Mouse (Mus musculus): Measurements from ENCODE around the gene Selenbp1.

GRCm38 (mm10) chr3:94989159-94989761 lies 56.4 kb downstream of the Selenbp1 start:
- no peak for TF ChIP-seq RCOR1 (IDR thresholded peaks at IDR 0.05; ENCODE audit: low read depth, low read length)
- no peak for TF ChIP-seq POLR2AphosphoS2 (IDR thresholded peaks at IDR 0.05; ENCODE audit: low read length)
- TF ChIP-seq CTCF (IDR thresholded peaks at IDR 0.05 in 2 of 3, conservative IDR thresholded peaks at IDR 0.05 in 1 of 3; ENCODE audit: control insufficient read depth in 1 of 3, insufficient read depth in 1 of 3, low read depth in 2 of 3, low read length in 3 of 3, poor library complexity in 1 of 3, severe bottlenecking in 1 of 3) = no peak
- no peak for TF ChIP-seq JUND (IDR thresholded peaks at IDR 0.05; ENCODE audit: low read depth, low read length)
- no peak for TF ChIP-seq ELF1 (IDR thresholded peaks at IDR 0.05; ENCODE audit: low read depth, low read length)
- no peak for TF ChIP-seq NELFE (IDR thresholded peaks at IDR 0.05; ENCODE audit: low read depth, low read length)
- TF ChIP-seq MAZ (IDR thresholded peaks at IDR 0.05; ENCODE audit: low read depth, low read length) = no peak
- TF ChIP-seq MAFK (IDR thresholded peaks at IDR 0.05; ENCODE audit: borderline replicate concordance, low read depth, low read length) = no peak
- TF ChIP-seq MXI1 (IDR thresholded peaks at IDR 0.05; ENCODE audit: low read depth, low read length) = no peak
- no peak for TF ChIP-seq EP300 (IDR thresholded peaks at IDR 0.05; ENCODE audit: low read depth in 1 of 2, low read length in 2 of 2)

Measured in MEL (cell line).